Mouse (Mus musculus) kidney, postnatal 0 days (tissue): Measurements from ENCODE around the gene Gja10. TPM values are rescaled to one million over a fixed set of nuclear protein-coding genes. Genes with fewer than 3 reads are reported as not detected.
A peak's percentile ranks its signal among the peaks of the same experiment; 100 is the strongest.

Experiments used
- ATAC-seq: fragments of 200-750 bp; cut with Nextera tagmentation; replicated peaks from 2 replicates; pipeline ENCODE4 v1.8.0; 2017; ENCODE audit warnings: low read depth, moderate number of reproducible peaks, moderate TSS enrichment, moderate library complexity; ENCODE audit not compliant: low FRiP score
- DNase-seq: peaks from one replicate; pipeline ENCODE4 v3.0.0-alpha.2; 2016; ENCODE audit warnings: low spot score
- H3K27ac ChIP-seq: fragments of 300-500 bp; sonication (generic); 2 replicates; pipeline ENCODE4 v1.5.1; 2014; ENCODE audit warnings: mild to moderate bottlenecking
- H3K27me3 ChIP-seq: fragments of 300-500 bp; sonication (generic); 2 replicates; pipeline ENCODE4 v1.6.1; 2014; ENCODE audit warnings: low read length, mixed read lengths; ENCODE audit not compliant: insufficient read depth
- H3K36me3 ChIP-seq: fragments of 300-500 bp; sonication (generic); 2 replicates; pipeline ENCODE4 v1.6.1; 2014; ENCODE audit warnings: low read length, mixed read lengths; ENCODE audit not compliant: insufficient read depth
- H3K4me1 ChIP-seq: fragments of 300-500 bp; sonication (generic); replicated peaks from 2 replicates; pipeline ENCODE4 v1.6.1; 2014; ENCODE audit warnings: antibody characterized with exemption, low read length, mixed read lengths; ENCODE audit not compliant: insufficient read depth
- H3K4me2 ChIP-seq: fragments of 300-500 bp; sonication (generic); 2 replicates; pipeline ENCODE4 v1.6.1; 2014; ENCODE audit warnings: mild to moderate bottlenecking, low read length, moderate library complexity, mixed read lengths
- H3K4me3 ChIP-seq: fragments of 300-500 bp; sonication (generic); replicated peaks from 2 replicates; pipeline ENCODE4 v1.5.1; 2014; ENCODE audit warnings: low read depth, low read length
- H3K9ac ChIP-seq: fragments of 300-500 bp; sonication (generic); 2 replicates; pipeline ENCODE4 v1.6.1; 2014; ENCODE audit warnings: low read depth, low read length
- H3K9me3 ChIP-seq: fragments of 300-500 bp; sonication (generic); replicated peaks from 2 replicates; pipeline ENCODE4 v1.6.1; 2016; ENCODE audit warnings: low read length, inconsistent platforms, mixed read lengths
- CTCF ChIP-seq: IDR thresholded peaks from 2 replicates; pipeline ENCODE4 v1.5.1; 2016; ENCODE audit warnings: antibody characterized with exemption, low read depth, mild to moderate bottlenecking, moderate library complexity
- WGBS: fragments of 180-500 bp; shearing (Covaris S2); extraction: QIAGEN DNeasy Blood & Tissue Kit; methylation state at CpG from one replicate; pipeline ENCODE4 v1.1.7; 2014; 5-methylcytosine and 5-hydroxymethylcytosine counted together
- polyA plus RNA-seq: library from polyadenylated mRNA; unstranded; fragments of >200 nt; fragmentation: Nextera tagmentation; extraction: Ambion mirVana; gene quantifications from 2 replicates; pipeline ENCODE4 v1.2.1, GENCODE M21; 2015

Gene Gja10
- polyA plus RNA-seq, 1 experiment from 2014 or later = not detected

- Histone ChIP-seq H3K27ac (no peak overlapping the region), H3K4me3 (no peak overlapping the region), H3K36me3 (no peaks in the 10 kb centered on the region), H3K4me1 (no peaks in the 10 kb centered on the region), H3K9ac (no peak overlapping the region), H3K27me3 (no peaks in the 10 kb centered on the region), H3K4me2 (no peak overlapping the region), H3K9me3 (no peaks in the 10 kb centered on the region)
- no peak; the same call in 1 of the 2 replicates for ATAC-seq
- 68% methylated on average over 1 of the region's 1 CpGs for WGBS
- peak; percentile 83 for TF ChIP-seq CTCF
- DNase-seq = peak; percentile 81
Measured at GRCm38 (mm10) chr4:32572118-32572517, 30.4 kb downstream of the Gja10 start.

- DNase-seq = no peak
- Histone ChIP-seq H3K27ac (no peak overlapping the region), H3K9me3 (no peaks in the 10 kb centered on the region), H3K4me2 (no peak overlapping the region), H3K4me1 (no peaks in the 10 kb centered on the region), H3K9ac (no peak overlapping the region), H3K36me3 (no peaks in the 10 kb centered on the region), H3K27me3 (no peaks in the 10 kb centered on the region), H3K4me3 (no peak overlapping the region)
- 61% methylated on average over 3 of the region's 3 CpGs for WGBS
- no peak for ATAC-seq
- TF ChIP-seq CTCF = no peak
Measured at GRCm38 (mm10) chr4:32571441-32571840, 31.1 kb downstream of the Gja10 start.

GRCm38 (mm10) chr4:32570939-32571317 lies 31.6 kb downstream of the Gja10 start:
- WGBS = 75% methylated on average over 8 of the region's 8 CpGs
- no peak overlapping the region for H3K9ac ChIP-seq
- H3K27ac ChIP-seq = no peak overlapping the region
- no peak overlapping the region for H3K4me2 ChIP-seq
- no peaks in the 10 kb centered on the region for H3K27me3 ChIP-seq
- H3K4me3 ChIP-seq = no peak overlapping the region
- H3K4me1 ChIP-seq = no peaks in the 10 kb centered on the region
- ATAC-seq = no peak
- TF ChIP-seq CTCF = no peak
- DNase-seq = no peak
- no peaks in the 10 kb centered on the region for H3K9me3 ChIP-seq
- H3K36me3 ChIP-seq = no peaks in the 10 kb centered on the region

GRCm38 (mm10) chr4:32569995-32570938 lies 32.3 kb downstream of the Gja10 start:
- Histone ChIP-seq H3K4me2 (no peak overlapping the region), H3K36me3 (no peaks in the 10 kb centered on the region), H3K4me3 (no peak overlapping the region), H3K27me3 (no peaks in the 10 kb centered on the region), H3K27ac (no peak overlapping the region), H3K9ac (no peak overlapping the region), H3K4me1 (no peaks in the 10 kb centered on the region), H3K9me3 (no peaks in the 10 kb centered on the region)
- DNase-seq (no peak), ATAC-seq (no peak; the same call in 1 of the 2 replicates)
- peak; percentile 34; the same call in 1 of the 2 replicates for TF ChIP-seq CTCF
- WGBS = 61% methylated on average over 17 of the region's 17 CpGs

GRCm38 (mm10) chr4:32569054-32569453 lies 33.5 kb downstream of the Gja10 start:
- DNase-seq (no peak), ATAC-seq (no peak)
- no peak overlapping the region for H3K4me3 ChIP-seq
- H3K4me1 ChIP-seq = no peaks in the 10 kb centered on the region
- WGBS = 89% methylated on average over 4 of the region's 4 CpGs
- TF ChIP-seq CTCF = no peak
- no peak overlapping the region for H3K27ac ChIP-seq
- no peaks in the 10 kb centered on the region for H3K27me3 ChIP-seq
- no peaks in the 10 kb centered on the region for H3K9me3 ChIP-seq
- H3K4me2 ChIP-seq = no peak overlapping the region
- H3K9ac ChIP-seq = no peak overlapping the region
- H3K36me3 ChIP-seq = no peaks in the 10 kb centered on the region

- H3K27ac ChIP-seq = no peak overlapping the region
- H3K4me1 ChIP-seq = no peaks in the 10 kb centered on the region
- TF ChIP-seq CTCF = no peak
- 83% methylated on average over 8 of the region's 8 CpGs for WGBS
- 0 out of 2 replicates have a peak, but pooled peaks cover 8% of the 10 kb centered on the region for H3K36me3 ChIP-seq
- H3K27me3 ChIP-seq = no peaks in the 10 kb centered on the region
- ATAC-seq = no peak
- no peak overlapping the region for H3K4me2 ChIP-seq
- H3K9me3 ChIP-seq = no peaks in the 10 kb centered on the region
- no peak overlapping the region for H3K4me3 ChIP-seq
- DNase-seq = no peak
- no peak overlapping the region for H3K9ac ChIP-seq
Measured at GRCm38 (mm10) chr4:32564918-32565317, 37.6 kb downstream of the Gja10 start.
